Mouse (Mus musculus) kidney, postnatal 4 days (tissue): ENCODE results near the gene Rps13.
A peak's percentile ranks its signal among the peaks of the same experiment; 100 is the strongest.

Experiments
- DNase-seq, 2 experiments: peaks; one replicate each; pipeline ENCODE4 v3.0.0; 2021; ENCODE audit warnings: mixed read lengths in 2 of 2

Rps13 gene

GRCm38 (mm10) chr7:116290559-116290958, 43.4 kb downstream of the Rps13 start:
- peak in 1 of 2 experiments; percentile 36 for DNase-seq

- peak in 1 of 2 experiments; percentile 52 for DNase-seq
Measured at GRCm38 (mm10) chr7:116288996-116289395, 45.0 kb downstream of the Rps13 start.

- DNase-seq, result no peak
Measured at GRCm38 (mm10) chr7:116287959-116288358, 46.0 kb downstream of the Rps13 start.

GRCm38 (mm10) chr7:116286611-116287355, 47.2 kb downstream of the Rps13 start:
- DNase-seq, result no peak

GRCm38 (mm10) chr7:116286173-116286572, 47.8 kb downstream of the Rps13 start:
- DNase-seq, result peak; percentile 59 to 70

- DNase-seq, result no peak
Measured at GRCm38 (mm10) chr7:116285216-116285615, 48.8 kb downstream of the Rps13 start.

- no peak for DNase-seq
Measured at GRCm38 (mm10) chr7:116282755-116283154, 51.2 kb downstream of the Rps13 start.
